Mouse (Mus musculus) kidney, embryonic 15.5 days (tissue): ENCODE measurements around the gene 4930469K13Rik. TPM values are rescaled to one million over a fixed set of nuclear protein-coding genes. Genes with fewer than 3 reads are reported as not detected.

ENCODE experiments used
- ATAC-seq: fragments of 200-750 bp; cut with Nextera tagmentation; replicated peaks from 2 replicates; pipeline ENCODE4 v1.8.0; 2017; ENCODE audit warnings: moderate TSS enrichment; ENCODE audit not compliant: low FRiP score
- H3K27ac ChIP-seq: fragments of 300-500 bp; sonication (generic); 2 replicates; pipeline ENCODE4 v1.5.1; 2015; ENCODE audit warnings: mild to moderate bottlenecking, inconsistent platforms
- H3K27me3 ChIP-seq: fragments of 300-500 bp; sonication (generic); 2 replicates; pipeline ENCODE4 v1.6.1; 2015; ENCODE audit warnings: inconsistent platforms
- H3K36me3 ChIP-seq: fragments of 300-500 bp; sonication (generic); 2 replicates; pipeline ENCODE4 v1.6.1; 2015; ENCODE audit warnings: inconsistent platforms
- H3K4me1 ChIP-seq: fragments of 300-500 bp; sonication (generic); 2 replicates; pipeline ENCODE4 v1.6.1; 2015; ENCODE audit warnings: inconsistent platforms
- H3K4me2 ChIP-seq: fragments of 300-500 bp; sonication (generic); 2 replicates; pipeline ENCODE4 v1.6.1; 2015; ENCODE audit warnings: moderate library complexity, mild to moderate bottlenecking, inconsistent platforms
- H3K4me3 ChIP-seq: fragments of 300-500 bp; sonication (generic); replicated peaks from 2 replicates; pipeline ENCODE4 v1.5.1; 2015; ENCODE audit warnings: mild to moderate bottlenecking, inconsistent platforms
- H3K9ac ChIP-seq: fragments of 300-500 bp; sonication (generic); 2 replicates; pipeline ENCODE4 v1.6.1; 2015; ENCODE audit warnings: mild to moderate bottlenecking, inconsistent platforms
- H3K9me3 ChIP-seq: fragments of 300-500 bp; sonication (generic); replicated peaks from 2 replicates; pipeline ENCODE4 v1.6.1; 2016; ENCODE audit warnings: inconsistent platforms
- WGBS: fragments of 180-500 bp; shearing (Covaris S2); methylation state at CpG from one replicate; pipeline ENCODE4 v1.1.7; 2015; ENCODE audit warnings: mixed read lengths; 5-methylcytosine and 5-hydroxymethylcytosine counted together
- polyA plus RNA-seq: library from polyadenylated mRNA; unstranded; fragments of >200 nt; fragmentation: Nextera tagmentation; extraction: Ambion mirVana; gene quantifications from 2 replicates; pipeline ENCODE4 v1.2.1, GENCODE M21; 2015

The 4930469K13Rik gene
- polyA plus RNA-seq, 1 experiment from 2014 or later, result 0.48 TPM

- H3K4me1 ChIP-seq, result no peaks in the 10 kb centered on the region
- no peak overlapping the region for H3K9ac ChIP-seq
- no peaks in the 10 kb centered on the region for H3K36me3 ChIP-seq
- H3K4me2 ChIP-seq, result no peak overlapping the region
- no peaks in the 10 kb centered on the region; the same call in none of the 2 replicates for H3K27me3 ChIP-seq
- no peak overlapping the region for H3K27ac ChIP-seq
- 76% methylated on average over 3 of the region's 3 CpGs for WGBS
- no peaks in the 10 kb centered on the region for H3K9me3 ChIP-seq
- ATAC-seq, result no peak
- no peak overlapping the region for H3K4me3 ChIP-seq
Observed at GRCm38 (mm10) chr11:34000416-34000815, 97.9 kb downstream of the 4930469K13Rik start.

- 68% methylated on average over 10 of the region's 10 CpGs for WGBS
- Histone ChIP-seq H3K27me3 (peaks cover 12% of the 10 kb centered on the region), H3K4me2 (no peak overlapping the region), H3K4me3 (no peak overlapping the region), H3K9me3 (no peaks in the 10 kb centered on the region), H3K36me3 (no peaks in the 10 kb centered on the region), H3K27ac (no peak overlapping the region), H3K4me1 (peaks cover 1% of the 10 kb centered on the region; the same call in 1 of the 2 replicates), H3K9ac (no peak overlapping the region)
- no peak for ATAC-seq
Observed at GRCm38 (mm10) chr11:33998244-33998643, 100.1 kb downstream of the 4930469K13Rik start.

- ATAC-seq, result no peak
- H3K4me3 ChIP-seq, result no peak overlapping the region
- H3K36me3 ChIP-seq, result no peaks in the 10 kb centered on the region
- peak overlapping the region; percentile 51; the same call in 1 of the 2 replicates for H3K4me2 ChIP-seq
- no peaks in the 10 kb centered on the region for H3K9me3 ChIP-seq
- H3K27ac ChIP-seq, result no peak overlapping the region
- 63% methylated on average over 5 of the region's 5 CpGs for WGBS
- peaks cover 14% of the 10 kb centered on the region for H3K4me1 ChIP-seq
- no peak overlapping the region for H3K9ac ChIP-seq
- H3K27me3 ChIP-seq, result peaks cover 27% of the 10 kb centered on the region
Observed at GRCm38 (mm10) chr11:33993496-33993895, 104.9 kb downstream of the 4930469K13Rik start.

GRCm38 (mm10) chr11:33992938-33993337 lies 105.4 kb downstream of the 4930469K13Rik start, which contains the start of gene Kcnip1:
Kcnip1 (minus strand) TSS chr11:33993152.
- H3K4me3 ChIP-seq, result peak within 1 kb of the TSS; percentile 5
- H3K9ac ChIP-seq, result no peak within 1 kb of the TSS; the same call in 1 of the 2 replicates
- H3K36me3 ChIP-seq, result no peaks in the 10 kb centered on the region
- peaks cover 27% of the 10 kb centered on the region for H3K27me3 ChIP-seq
- H3K4me1 ChIP-seq, result peaks cover 14% of the 10 kb centered on the region
- H3K27ac ChIP-seq, result no peak within 1 kb of the TSS
- H3K4me2 ChIP-seq, result peak within 1 kb of the TSS; percentile 51
- ATAC-seq, result peak; percentile 43; the same call in 1 of the 2 replicates
- H3K9me3 ChIP-seq, result no peaks in the 10 kb centered on the region
- 15% methylated on average over 12 of the region's 12 CpGs for WGBS

- H3K9ac ChIP-seq, result no peak overlapping the region
- peaks cover 14% of the 10 kb centered on the region for H3K4me1 ChIP-seq
- no peak for ATAC-seq
- no peak overlapping the region for H3K27ac ChIP-seq
- WGBS, result 77% methylated on average over 5 of the region's 5 CpGs
- no peaks in the 10 kb centered on the region for H3K36me3 ChIP-seq
- peaks cover 27% of the 10 kb centered on the region for H3K27me3 ChIP-seq
- H3K4me2 ChIP-seq, result no peak overlapping the region
- no peaks in the 10 kb centered on the region for H3K9me3 ChIP-seq
- no peak overlapping the region for H3K4me3 ChIP-seq
Observed at GRCm38 (mm10) chr11:33990002-33990401, 108.4 kb downstream of the 4930469K13Rik start.

GRCm38 (mm10) chr11:33986525-33986924 lies 111.8 kb downstream of the 4930469K13Rik start:
- Histone ChIP-seq H3K27ac (no peak overlapping the region), H3K27me3 (peaks cover 8% of the 10 kb centered on the region), H3K9me3 (no peaks in the 10 kb centered on the region), H3K4me2 (no peak overlapping the region), H3K9ac (no peak overlapping the region), H3K4me1 (no peaks in the 10 kb centered on the region), H3K4me3 (no peak overlapping the region), H3K36me3 (no peaks in the 10 kb centered on the region)
- 90% methylated on average over 2 of the region's 2 CpGs for WGBS
- no peak for ATAC-seq

- no peaks in the 10 kb centered on the region for H3K4me1 ChIP-seq
Observed at GRCm38 (mm10) chr11:33980146-33980545, 118.2 kb downstream of the 4930469K13Rik start.

GRCm38 (mm10) chr11:33975121-33975520 lies 123.2 kb downstream of the 4930469K13Rik start:
- H3K27ac ChIP-seq, result no peak overlapping the region
- no peak overlapping the region for H3K4me3 ChIP-seq
- no peak overlapping the region for H3K9ac ChIP-seq
- H3K4me1 ChIP-seq, result no peaks in the 10 kb centered on the region
- H3K4me2 ChIP-seq, result no peak overlapping the region
- no peaks in the 10 kb centered on the region for H3K36me3 ChIP-seq
- WGBS, result 86% methylated on average over 2 of the region's 2 CpGs
- H3K27me3 ChIP-seq, result no peaks in the 10 kb centered on the region
- ATAC-seq, result no peak
- H3K9me3 ChIP-seq, result no peaks in the 10 kb centered on the region

More at GRCm38 (mm10) chr11:33980146-33980545, 118.2 kb downstream of the 4930469K13Rik start:
- WGBS, result 75% methylated on average over 4 of the region's 4 CpGs
- Histone ChIP-seq H3K9me3 (no peaks in the 10 kb centered on the region), H3K4me2 (no peak overlapping the region), H3K4me3 (no peak overlapping the region), H3K9ac (no peak overlapping the region), H3K27ac (no peak overlapping the region), H3K36me3 (no peaks in the 10 kb centered on the region), H3K27me3 (no peaks in the 10 kb centered on the region)
- ATAC-seq, result no peak

- no peak for ATAC-seq
- Histone ChIP-seq H3K9me3 (no peaks in the 10 kb centered on the region), H3K9ac (no peak overlapping the region), H3K4me1 (no peaks in the 10 kb centered on the region), H3K27ac (no peak overlapping the region), H3K36me3 (no peaks in the 10 kb centered on the region), H3K27me3 (no peaks in the 10 kb centered on the region), H3K4me2 (no peak overlapping the region), H3K4me3 (no peak overlapping the region)
- WGBS, result 72% methylated on average over 14 of the region's 14 CpGs
Observed at GRCm38 (mm10) chr11:33974341-33975040, 123.9 kb downstream of the 4930469K13Rik start.

- no peaks in the 10 kb centered on the region for H3K9me3 ChIP-seq
- no peaks in the 10 kb centered on the region for H3K4me1 ChIP-seq
- no peak overlapping the region for H3K9ac ChIP-seq
- no peaks in the 10 kb centered on the region for H3K36me3 ChIP-seq
- no peaks in the 10 kb centered on the region for H3K27me3 ChIP-seq
- no peak overlapping the region for H3K4me3 ChIP-seq
- no peak overlapping the region for H3K4me2 ChIP-seq
- H3K27ac ChIP-seq, result no peak overlapping the region
- WGBS, result 75% methylated on average over 7 of the region's 7 CpGs
- no peak for ATAC-seq
Observed at GRCm38 (mm10) chr11:33972114-33972513, 126.2 kb downstream of the 4930469K13Rik start.

- H3K27me3 ChIP-seq, result no peaks in the 10 kb centered on the region
- 84% methylated on average over 3 of the region's 3 CpGs for WGBS
- no peak overlapping the region for H3K4me2 ChIP-seq
- H3K4me3 ChIP-seq, result no peak overlapping the region
- H3K27ac ChIP-seq, result no peak overlapping the region
- no peaks in the 10 kb centered on the region for H3K4me1 ChIP-seq
- H3K9me3 ChIP-seq, result no peaks in the 10 kb centered on the region
- no peak overlapping the region for H3K9ac ChIP-seq
- no peaks in the 10 kb centered on the region for H3K36me3 ChIP-seq
- ATAC-seq, result no peak
Observed at GRCm38 (mm10) chr11:33969199-33969598, 129.2 kb downstream of the 4930469K13Rik start.

- no peak for ATAC-seq
- H3K27ac ChIP-seq, result no peak overlapping the region
- no peak overlapping the region for H3K4me2 ChIP-seq
- no peaks in the 10 kb centered on the region for H3K27me3 ChIP-seq
- H3K9ac ChIP-seq, result no peak overlapping the region
- no peaks in the 10 kb centered on the region for H3K9me3 ChIP-seq
- WGBS, result 80% methylated on average over 4 of the region's 4 CpGs
- no peak overlapping the region for H3K4me3 ChIP-seq
- H3K4me1 ChIP-seq, result peaks cover 6% of the 10 kb centered on the region; the same call in 1 of the 2 replicates
- no peaks in the 10 kb centered on the region for H3K36me3 ChIP-seq
Observed at GRCm38 (mm10) chr11:33967708-33968107, 130.6 kb downstream of the 4930469K13Rik start.
